Mouse (Mus musculus) lung, adult 2 months (tissue): ENCODE results near the gene Lrp1.

ENCODE experiments used
- CTCF ChIP-seq: fragments of 200-500 bp; IDR thresholded peaks from 2 replicates; pipeline ENCODE4 v1.5.1; 2011; ENCODE audit warnings: mild to moderate bottlenecking, low read length, control low read depth; ENCODE audit not compliant: insufficient read depth
- POLR2A ChIP-seq: fragments of 200-500 bp; IDR thresholded peaks from 2 replicates; pipeline ENCODE4 v1.6.1; 2011; ENCODE audit warnings: low read depth, mild to moderate bottlenecking, control low read depth, low read length, borderline replicate concordance; ENCODE audit errors: extremely low read depth

DNA sequence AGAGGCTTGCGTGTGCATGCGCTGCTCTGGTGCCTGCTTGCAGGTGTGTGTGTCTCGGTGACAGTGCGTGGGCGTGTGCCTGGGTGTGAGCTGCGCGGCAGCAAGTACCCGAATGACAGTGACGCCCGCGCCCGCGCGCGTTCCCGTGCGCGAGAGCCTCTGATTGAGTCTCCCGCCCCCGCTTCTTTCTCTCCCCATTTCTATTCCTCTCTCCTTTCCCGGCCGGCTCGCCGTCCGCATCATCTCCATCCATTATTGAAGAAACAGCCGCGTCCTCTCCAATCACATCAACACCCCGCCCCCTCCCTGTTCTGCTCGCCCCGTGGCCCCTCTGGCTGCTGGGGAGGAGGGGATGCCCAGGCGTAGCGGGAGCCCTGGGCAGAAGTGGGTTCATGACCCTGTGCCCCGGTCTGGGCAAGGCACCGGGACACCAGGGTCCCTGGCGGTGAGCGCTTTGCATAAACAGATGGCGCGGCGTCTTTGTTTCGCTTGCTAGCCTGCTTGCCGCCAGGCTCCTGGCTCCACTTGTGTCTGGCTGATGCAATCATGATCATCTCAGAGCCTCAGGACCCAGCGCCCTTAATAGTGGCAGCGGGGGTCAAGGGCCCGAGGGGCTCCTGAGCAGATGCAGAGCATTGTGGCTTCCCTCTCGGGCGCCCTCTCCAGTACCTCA, 109.2 kb downstream of the Lrp1 start:
- no peak for TF ChIP-seq CTCF
- no peak for TF ChIP-seq POLR2A
